Mouse (Mus musculus): ENCODE data around the gene Syngr4. TPM values are rescaled to one million over a fixed set of nuclear protein-coding genes. Genes with fewer than 3 reads are reported as not detected.

The Syngr4 gene
- total and polyA plus RNA-seq, 2 experiments, result not detected

DNA sequence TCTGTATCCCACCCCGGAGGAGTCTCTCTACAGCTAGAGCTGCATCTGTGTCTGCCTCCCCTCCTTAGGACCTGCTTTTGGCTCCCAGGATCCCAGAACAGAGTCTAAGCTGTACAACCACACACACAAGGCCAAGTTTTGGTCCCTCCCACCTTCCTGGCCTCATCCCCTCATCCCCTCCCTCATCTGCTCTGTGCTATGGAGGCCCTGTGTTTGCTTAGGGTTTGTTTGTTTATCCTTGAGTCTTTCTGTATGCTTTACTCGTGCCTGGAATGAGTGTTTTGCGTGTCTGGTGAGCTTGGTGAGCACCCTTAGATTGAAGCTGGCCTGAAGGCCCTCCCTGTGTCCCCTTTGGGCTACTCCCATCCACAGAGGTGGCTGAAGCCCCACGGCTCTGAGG, 37.5 kb downstream of the Syngr4 start:
- WGBS, result 43% methylated on average over 4 of the region's 4 CpGs
- Histone ChIP-seq H3K9ac (ENCODE audit: low read depth, low read length) (no peak overlapping the region), H3K27me3 (ENCODE audit: control insufficient read depth, insufficient read depth, low read length) (peaks cover 5% of the 10 kb centered on the region; the same call in 1 of the 2 replicates), H3K27ac (replicated peaks; ENCODE audit: insufficient read depth, low read depth, low read length) (no peak overlapping the region), H3K4me1 (ENCODE audit: control insufficient read depth, insufficient read depth, low read length) (no peaks in the 10 kb centered on the region), H3K4me3 (ENCODE audit: insufficient read depth, low read depth, low read length) (no peak overlapping the region), H3K36me3 (ENCODE audit: control insufficient read depth, insufficient read depth, low read length) (no peaks in the 10 kb centered on the region), H3K79me2 (ENCODE audit: control insufficient read depth, insufficient read depth, low read length) (no peaks in the 10 kb centered on the region)
- no peak for TF ChIP-seq CTCF (IDR thresholded peaks at IDR 0.05; ENCODE audit: low read depth, low read length)
- no peak for TF ChIP-seq POLR2A (IDR thresholded peaks at IDR 0.05; ENCODE audit: extremely low read depth, insufficient read depth, low read length)
- no peak for DNase-seq (ENCODE audit: extremely low read depth, low read depth, low spot score)

DNA sequence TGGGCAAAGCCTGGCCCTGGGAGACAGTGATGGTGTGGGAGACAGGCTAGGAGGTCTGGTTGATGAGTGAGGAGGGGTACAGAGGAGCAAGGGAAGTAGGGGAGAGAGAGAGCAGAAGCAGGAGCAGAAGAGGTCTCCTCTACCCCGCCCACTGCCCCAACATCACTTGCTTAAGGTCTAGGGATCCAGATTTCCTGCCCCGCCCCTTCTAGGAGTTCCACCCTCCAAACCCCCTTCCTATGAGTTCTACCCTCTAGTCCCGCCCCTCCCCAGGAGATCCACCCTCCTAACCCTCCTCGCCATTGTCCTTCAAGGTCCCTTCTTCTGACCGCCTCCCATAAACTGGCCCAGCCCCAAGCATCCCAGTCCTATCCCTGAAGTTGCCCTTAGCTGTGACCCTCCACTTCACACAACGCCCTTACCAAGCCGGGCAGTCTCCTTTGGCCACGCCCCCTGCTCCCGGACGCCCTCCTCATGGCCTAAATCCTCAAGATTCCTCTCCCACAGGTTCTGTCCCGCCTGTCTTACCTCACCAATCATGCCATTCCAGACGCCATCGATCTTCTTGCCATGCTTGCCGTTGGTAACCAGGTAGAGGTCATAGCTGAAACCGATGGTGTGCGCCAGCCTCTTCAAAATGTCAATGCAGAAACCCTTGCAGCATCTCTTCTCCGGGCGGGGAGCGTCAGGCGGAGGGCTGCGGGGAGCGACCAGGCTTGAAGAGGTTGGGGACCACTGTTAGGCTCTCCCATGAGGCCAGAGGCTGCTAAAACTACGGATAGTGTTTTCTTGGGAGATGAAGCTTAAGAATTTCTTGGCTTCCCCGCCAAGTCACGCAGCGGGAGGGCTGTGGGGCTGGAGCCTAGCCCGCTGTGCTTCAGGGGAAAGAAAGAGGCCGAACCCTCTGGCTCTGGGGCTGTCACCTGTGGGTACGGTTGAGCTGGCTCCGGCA, 39.3 kb downstream of the Syngr4 start:
- H3K4me1 ChIP-seq (ENCODE audit: control insufficient read depth, insufficient read depth, low read length), result no peaks in the 10 kb centered on the region
- H3K9ac ChIP-seq (ENCODE audit: low read depth, low read length), result no peak overlapping the region
- H3K27ac ChIP-seq (replicated peaks; ENCODE audit: insufficient read depth, low read depth, low read length), result no peak overlapping the region
- H3K36me3 ChIP-seq (ENCODE audit: control insufficient read depth, insufficient read depth, low read length), result no peaks in the 10 kb centered on the region
- H3K27me3 ChIP-seq (ENCODE audit: control insufficient read depth, insufficient read depth, low read length), result peaks cover 5% of the 10 kb centered on the region; the same call in 1 of the 2 replicates
- H3K4me3 ChIP-seq (ENCODE audit: insufficient read depth, low read depth, low read length), result peak overlapping the region; percentile 23; the same call in 1 of the 2 replicates
- no peak for TF ChIP-seq CTCF (IDR thresholded peaks at IDR 0.05; ENCODE audit: low read depth, low read length)
- TF ChIP-seq POLR2A (IDR thresholded peaks at IDR 0.05; ENCODE audit: extremely low read depth, insufficient read depth, low read length), result no peak
- 11% methylated on average over 30 of the region's 30 CpGs for WGBS
- no peak for DNase-seq (ENCODE audit: extremely low read depth, low read depth, low spot score)
- no peaks in the 10 kb centered on the region for H3K79me2 ChIP-seq (ENCODE audit: control insufficient read depth, insufficient read depth, low read length)

DNA sequence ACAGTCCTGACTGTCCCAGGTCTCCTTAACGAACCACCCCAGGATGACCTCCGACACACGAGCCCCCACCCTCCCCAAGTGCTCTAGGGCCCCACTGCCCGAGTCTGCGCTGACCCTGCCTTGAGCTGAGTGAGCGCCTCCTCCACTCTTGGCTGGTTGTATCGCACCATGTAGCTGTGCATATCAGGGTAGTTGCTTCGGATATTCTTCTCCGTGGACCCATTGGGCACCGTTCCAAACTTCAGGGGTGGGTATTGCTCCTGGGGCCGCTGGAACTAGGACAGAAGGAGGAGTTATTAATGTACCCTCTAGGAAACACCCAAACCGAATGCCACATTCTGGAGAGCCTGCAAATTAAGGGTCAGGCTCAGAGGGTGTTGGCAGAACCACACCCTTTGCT, 43.4 kb downstream of the Syngr4 start:
- peaks cover 5% of the 10 kb centered on the region; the same call in 1 of the 2 replicates for H3K27me3 ChIP-seq (ENCODE audit: control insufficient read depth, insufficient read depth, low read length)
- H3K27ac ChIP-seq (replicated peaks; ENCODE audit: insufficient read depth, low read depth, low read length), result no peak overlapping the region
- H3K79me2 ChIP-seq (ENCODE audit: control insufficient read depth, insufficient read depth, low read length), result no peaks in the 10 kb centered on the region
- no peak for DNase-seq (ENCODE audit: extremely low read depth, low read depth, low spot score)
- no peak overlapping the region for H3K4me3 ChIP-seq (ENCODE audit: insufficient read depth, low read depth, low read length)
- 85% methylated on average over 12 of the region's 12 CpGs for WGBS
- no peaks in the 10 kb centered on the region for H3K36me3 ChIP-seq (ENCODE audit: control insufficient read depth, insufficient read depth, low read length)
- H3K4me1 ChIP-seq (ENCODE audit: control insufficient read depth, insufficient read depth, low read length), result no peaks in the 10 kb centered on the region
- H3K9ac ChIP-seq (ENCODE audit: low read depth, low read length), result no peak overlapping the region
- no peak for TF ChIP-seq POLR2A (IDR thresholded peaks at IDR 0.05; ENCODE audit: extremely low read depth, insufficient read depth, low read length)
- TF ChIP-seq CTCF (IDR thresholded peaks at IDR 0.05; ENCODE audit: low read depth, low read length), result no peak

DNA sequence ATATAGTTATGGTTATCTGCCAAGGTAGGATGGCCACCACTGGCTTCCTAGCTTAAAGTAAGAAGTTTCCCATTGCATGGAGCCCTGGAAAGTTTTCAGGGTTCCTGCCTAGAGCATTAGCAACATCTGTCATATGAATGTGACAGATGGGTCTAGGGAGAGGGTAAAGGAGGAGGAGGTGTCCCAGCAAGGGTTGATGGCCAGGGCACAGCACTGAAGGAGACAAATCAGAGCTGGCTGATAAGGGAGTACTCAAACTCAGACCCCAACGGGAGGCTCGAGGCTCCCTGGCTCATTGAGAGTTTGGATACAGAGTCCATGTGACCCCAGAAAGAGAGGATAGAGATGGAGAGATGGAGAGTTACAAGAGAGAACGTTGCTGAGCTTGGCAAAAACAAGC, 45.9 kb downstream of the Syngr4 start:
- H3K9ac ChIP-seq (ENCODE audit: low read depth, low read length), result no peak overlapping the region
- H3K27me3 ChIP-seq (ENCODE audit: control insufficient read depth, insufficient read depth, low read length), result no peaks in the 10 kb centered on the region
- no peaks in the 10 kb centered on the region for H3K79me2 ChIP-seq (ENCODE audit: control insufficient read depth, insufficient read depth, low read length)
- WGBS, result 66% methylated on average over 3 of the region's 3 CpGs
- no peaks in the 10 kb centered on the region for H3K4me1 ChIP-seq (ENCODE audit: control insufficient read depth, insufficient read depth, low read length)
- no peak for TF ChIP-seq POLR2A (IDR thresholded peaks at IDR 0.05; ENCODE audit: extremely low read depth, insufficient read depth, low read length)
- TF ChIP-seq CTCF (IDR thresholded peaks at IDR 0.05; ENCODE audit: low read depth, low read length), result no peak
- no peaks in the 10 kb centered on the region for H3K36me3 ChIP-seq (ENCODE audit: control insufficient read depth, insufficient read depth, low read length)
- DNase-seq (ENCODE audit: extremely low read depth, low read depth, low spot score), result no peak
- no peak overlapping the region for H3K4me3 ChIP-seq (ENCODE audit: insufficient read depth, low read depth, low read length)
- no peak overlapping the region for H3K27ac ChIP-seq (replicated peaks; ENCODE audit: insufficient read depth, low read depth, low read length)

DNA sequence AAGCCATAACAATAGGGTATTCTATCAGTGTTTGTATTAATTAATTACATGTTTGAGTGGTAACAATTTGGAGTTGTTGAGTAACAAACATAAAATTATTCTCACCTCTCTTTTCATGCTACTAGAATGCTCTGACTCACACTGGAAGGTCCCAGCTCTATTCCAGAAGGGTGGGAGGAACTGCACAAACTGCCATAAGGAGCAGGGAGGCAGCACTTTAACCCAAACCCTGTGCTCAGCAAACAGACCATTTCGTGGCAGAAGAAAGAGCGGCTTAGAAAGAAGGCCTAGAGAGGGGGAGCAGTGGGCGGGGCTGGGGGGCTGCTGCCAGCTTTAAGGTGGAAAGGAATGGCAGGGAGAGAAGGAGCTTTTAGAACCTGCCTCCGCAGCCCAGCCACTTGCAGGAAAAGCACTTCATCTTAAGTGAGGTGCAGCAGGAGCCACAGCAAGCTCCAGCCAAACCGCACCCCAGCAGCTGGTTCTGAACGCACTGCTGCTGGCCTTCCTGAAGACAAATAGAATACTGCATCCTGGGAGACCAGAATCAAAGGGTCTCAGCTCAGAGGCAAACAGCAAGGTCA, 48.0 kb downstream of the Syngr4 start:
- no peak for TF ChIP-seq POLR2A (IDR thresholded peaks at IDR 0.05; ENCODE audit: extremely low read depth, insufficient read depth, low read length)
- TF ChIP-seq CTCF (IDR thresholded peaks at IDR 0.05; ENCODE audit: low read depth, low read length), result no peak
- Histone ChIP-seq H3K79me2 (ENCODE audit: control insufficient read depth, insufficient read depth, low read length) (no peaks in the 10 kb centered on the region), H3K4me3 (ENCODE audit: insufficient read depth, low read depth, low read length) (no peak overlapping the region), H3K9ac (ENCODE audit: low read depth, low read length) (no peak overlapping the region), H3K36me3 (ENCODE audit: control insufficient read depth, insufficient read depth, low read length) (no peaks in the 10 kb centered on the region), H3K4me1 (ENCODE audit: control insufficient read depth, insufficient read depth, low read length) (no peaks in the 10 kb centered on the region), H3K27me3 (ENCODE audit: control insufficient read depth, insufficient read depth, low read length) (no peaks in the 10 kb centered on the region), H3K27ac (replicated peaks; ENCODE audit: insufficient read depth, low read depth, low read length) (no peak overlapping the region)
- 58% methylated on average over 6 of the region's 6 CpGs for WGBS
- no peak for DNase-seq (ENCODE audit: extremely low read depth, low read depth, low spot score)
